Mouse (Mus musculus) T-helper 17 cell (primary cell): ENCODE results near the gene Aqp1.

Experiments used
- in situ Hi-C, 2 experiments: fragments of 300-600 bp; cut with MboI, MseI; formaldehyde crosslinking; loops; 1 replicate in 1 of 2; 2 replicates in 1 of 2; pipeline ENCODE4 v1.15.1; 2025; ENCODE audit warnings: high pct_unique_total_duplicates in 2 of 2

Aqp1 gene

GRCm38 (mm10) chr6:55331315-55331714 lies 4.9 kb upstream of the Aqp1 start:
- in situ Hi-C loops = no loop called here

- in situ Hi-C loops = no loop called here
Measured at GRCm38 (mm10) chr6:55332100-55332772, 4.0 kb upstream of the Aqp1 start.

GRCm38 (mm10) chr6:55332773-55333109 lies 3.5 kb upstream of the Aqp1 start:
- in situ Hi-C loops = no loop called here

GRCm38 (mm10) chr6:55337242-55337641 lies 1.0 kb downstream of the Aqp1 start:
- in situ Hi-C loops = no loop called here

GRCm38 (mm10) chr6:55338077-55338476 lies 1.8 kb downstream of the Aqp1 start:
- in situ Hi-C loops = no loop called here

- in situ Hi-C loops = no loop called here
Measured at GRCm38 (mm10) chr6:55338934-55339825, 2.9 kb downstream of the Aqp1 start.

GRCm38 (mm10) chr6:55341688-55342087 lies 5.5 kb downstream of the Aqp1 start:
- in situ Hi-C loops = no loop called here

- in situ Hi-C loops = no loop called here
Measured at GRCm38 (mm10) chr6:55342328-55342727, 6.1 kb downstream of the Aqp1 start.

- in situ Hi-C loops = no loop called here
Measured at GRCm38 (mm10) chr6:55343446-55343845, 7.2 kb downstream of the Aqp1 start.

GRCm38 (mm10) chr6:55344291-55345016 lies 8.2 kb downstream of the Aqp1 start:
- in situ Hi-C loops = no loop called here

GRCm38 (mm10) chr6:55345264-55345663 lies 9.0 kb downstream of the Aqp1 start:
- in situ Hi-C loops = no loop called here

GRCm38 (mm10) chr6:55346491-55346890 lies 10.3 kb downstream of the Aqp1 start:
- in situ Hi-C loops = no loop called here

- in situ Hi-C loops = no loop called here
Measured at GRCm38 (mm10) chr6:55347711-55348571, 11.7 kb downstream of the Aqp1 start.

GRCm38 (mm10) chr6:55349231-55349630 lies 13.0 kb downstream of the Aqp1 start:
- in situ Hi-C loops = no loop called here

GRCm38 (mm10) chr6:55350383-55350952 lies 14.2 kb downstream of the Aqp1 start:
- in situ Hi-C loops = no loop called here

GRCm38 (mm10) chr6:55351712-55352111 lies 15.5 kb downstream of the Aqp1 start:
- in situ Hi-C loops = no loop called here

GRCm38 (mm10) chr6:55353711-55354445 lies 17.6 kb downstream of the Aqp1 start:
- in situ Hi-C loops = no loop called here

- in situ Hi-C loops = no loop called here
Measured at GRCm38 (mm10) chr6:55354456-55355117, 18.4 kb downstream of the Aqp1 start.

- in situ Hi-C loops = no loop called here
Measured at GRCm38 (mm10) chr6:55355575-55355974, 19.3 kb downstream of the Aqp1 start.
